Mouse (Mus musculus) left cerebral cortex, adult 8-10 months (tissue): ENCODE results near the gene Gm42742. TPM values are rescaled to one million over a fixed set of nuclear protein-coding genes. Genes with fewer than 3 reads are reported as not detected.

ENCODE experiments used
- microRNA-seq, 2 experiments: library from miRNA; unstranded; fragments of <30 nt; microRNA quantifications; one replicate each; pipeline ENCODE4 v1.2.0; 2022
- total RNA-seq, 4 experiments: library from RNA; stranded (reverse); gene quantifications; 2 replicates each; pipeline ENCODE4 v1.2.4; 2022

Gm42742 gene
- total RNA-seq, 4 experiments from 2014 or later = 35.5 to 49.5 (median 45.3) TPM

Small RNAs within 50 kb of the gene (microRNA-seq; reads per million reads assigned to microRNA genes)
- gene Gm44343 = 0 reads per million in 2 experiments

Other genes with a start within 250 kb of the Gm42742 start
- 100 to 1,000 TPM; 256 to 289 (median 278) TPM for gene Ypel3, start 244.1 kb downstream of the Gm42742 start, total RNA-seq
- gene Tbx6, start 239.6 kb downstream of the Gm42742 start, total RNA-seq = under 1 TPM; 0.63 to 1.00 (median 0.84) TPM
- gene Ppp4c, start 228.6 kb downstream of the Gm42742 start, total RNA-seq = 10 to 100 TPM; 48.2 to 56.0 (median 51.2) TPM
- gene Fam57b, start 223.4 kb downstream of the Gm42742 start, total RNA-seq = 10 to 100 TPM; 58.1 to 63.4 (median 59.6) TPM
- gene 4930451I11Rik, start 189.5 kb downstream of the Gm42742 start, total RNA-seq = 1 to 10 TPM in 1 of 4 experiments, not detected in 3; 2.3 TPM
- gene Doc2a, start 173.7 kb downstream of the Gm42742 start, total RNA-seq = 10 to 100 TPM; 45.6 to 57.5 (median 53.5) TPM
- gene Hirip3, start 159.1 kb downstream of the Gm42742 start, total RNA-seq = 10 to 100 TPM; 32.6 to 47.7 (median 40.7) TPM
- gene Ino80e, start 158.7 kb downstream of the Gm42742 start, total RNA-seq = 10 to 100 TPM; 48.0 to 61.8 (median 51.8) TPM
- 100 to 1,000 TPM; 146 to 153 (median 152) TPM for gene Taok2, start 136.4 kb downstream of the Gm42742 start, total RNA-seq
- 10 to 100 TPM; 20.8 to 25.4 (median 22.8) TPM for gene Tmem219, start 98.2 kb downstream of the Gm42742 start, total RNA-seq
- 100 to 1,000 TPM; 153 to 158 (median 156) TPM for gene Kctd13, start 92.2 kb downstream of the Gm42742 start, total RNA-seq
- gene Asphd1, start 71.5 kb downstream of the Gm42742 start, total RNA-seq = 10 to 100 TPM; 44.4 to 53.4 (median 50.5) TPM
- 100 to 1,000 TPM; 419 to 434 (median 424) TPM for gene Sez6l2, start 70.5 kb downstream of the Gm42742 start, total RNA-seq
- 100 to 1,000 TPM; 175 to 183 (median 179) TPM for gene Cdipt, start 45.2 kb downstream of the Gm42742 start, total RNA-seq
- gene Cdiptos, start 45.0 kb downstream of the Gm42742 start, total RNA-seq = under 1 TPM in 1 of 4 experiments, not detected in 3; 0.61 TPM
- 10 to 100 TPM; 10.9 to 12.6 (median 12.0) TPM for gene Mvp, start 6.5 kb downstream of the Gm42742 start, total RNA-seq
- gene Pagr1b, start 4.6 kb downstream of the Gm42742 start, total RNA-seq = 1 to 10 TPM in 1 of 4 experiments, not detected in 3; 2.5 TPM
- gene Pagr1a, start 3.7 kb downstream of the Gm42742 start, total RNA-seq = 10 to 100 TPM; 13.2 to 34.8 (median 28.4) TPM
- 100 to 1,000 TPM; 191 to 225 (median 213) TPM for gene Prrt2, start 114 bp upstream of the Gm42742 start, total RNA-seq
- 100 to 1,000 TPM; 167 to 197 (median 191) TPM for gene Maz, start 5.9 kb upstream of the Gm42742 start, total RNA-seq
- 1 to 10 TPM; 2.3 to 7.1 (median 5.3) TPM for gene Kif22, start 21.4 kb upstream of the Gm42742 start, total RNA-seq
- gene Zg16, start 66.2 kb upstream of the Gm42742 start, total RNA-seq = not detected
- 1 to 10 TPM in 3 of 4 experiments, under 1 TPM in 1; 0.97 to 2.6 (median 1.7) TPM for gene AI467606, start 70.3 kb upstream of the Gm42742 start, total RNA-seq
- gene Qprt, start 101.1 kb upstream of the Gm42742 start, total RNA-seq = under 1 TPM in 3 of 4 experiments, not detected in 1; 0.19 to 0.50 (median 0.28) TPM
- under 1 TPM in 3 of 4 experiments, not detected in 1; 0.09 to 0.30 (median 0.13) TPM for gene Spn, start 116.7 kb upstream of the Gm42742 start, total RNA-seq
- 100 to 1,000 TPM in 2 of 4 experiments, 10 to 100 TPM in 2; 89.7 to 111 (median 98.2) TPM for gene Cd2bp2, start 175.0 kb upstream of the Gm42742 start, total RNA-seq
- 100 to 1,000 TPM in 2 of 4 experiments, 10 to 100 TPM in 2; 89.4 to 105 (median 96.9) TPM for gene Tbc1d10b, start 187.4 kb upstream of the Gm42742 start, total RNA-seq
- gene Mylpf, start 187.8 kb upstream of the Gm42742 start, total RNA-seq = 10 to 100 TPM in 2 of 4 experiments, 1 to 10 TPM in 2; 1.9 to 21.6 (median 9.2) TPM
- 10 to 100 TPM; 18.2 to 21.2 (median 21.0) TPM for gene Zfp553, start 212.0 kb upstream of the Gm42742 start, total RNA-seq
- 1 to 10 TPM; 3.1 to 7.1 (median 5.4) TPM for gene Sept1, start 212.0 kb upstream of the Gm42742 start, total RNA-seq
- gene Zfp771, start 223.2 kb upstream of the Gm42742 start, total RNA-seq = 10 to 100 TPM; 49.5 to 55.5 (median 53.6) TPM
- 10 to 100 TPM; 24.3 to 28.3 (median 26.0) TPM for gene Dctpp1, start 239.6 kb upstream of the Gm42742 start, total RNA-seq